ENCODE assay signal across 23 mouse cellular contexts in genomic region chr3:139947247-139947646, GRCm38 (mm10).
"Had no signal": no experiment of that assay in that cellular context is flagged by ENCODE, and none has a peak within 500 bp of the region (broad histone marks: within the 10 kb centered on the region; RNA-seq: fewer than 3 reads in every experiment).

No protein-coding gene starts in this region.

- H3K36me3 ChIP-seq: liver, embryonic 15.5 days; lung, embryonic 15.5 days; midbrain, embryonic 13.5 days; neural tube, embryonic 13.5 days; neural tube, embryonic 15.5 days had no signal

- H3K9me3 ChIP-seq: liver, embryonic 15.5 days; lung, embryonic 15.5 days; megakaryocyte, embryonic 14.5 days; midbrain, embryonic 13.5 days; neural tube, embryonic 13.5 days; neural tube, embryonic 15.5 days had no signal

- H3K27ac ChIP-seq: liver, embryonic 15.5 days; lung, embryonic 15.5 days; macrophage; midbrain, embryonic 13.5 days; neural tube, embryonic 13.5 days; neural tube, embryonic 15.5 days had no signal

- H3K4me3 ChIP-seq: liver, embryonic 15.5 days; lung, embryonic 15.5 days; megakaryocyte, embryonic 14.5 days; midbrain, embryonic 13.5 days; myocyte; neural tube, embryonic 13.5 days; neural tube, embryonic 15.5 days had no signal

- H3K4me2 ChIP-seq: liver, embryonic 15.5 days; lung, embryonic 15.5 days; midbrain, embryonic 11.5 days; midbrain, embryonic 13.5 days; neural tube, embryonic 13.5 days; neural tube, embryonic 15.5 days had no signal

- H3K27me3 ChIP-seq: liver, embryonic 15.5 days; lung, embryonic 15.5 days; megakaryocyte, embryonic 14.5 days; midbrain, embryonic 13.5 days; neural tube, embryonic 13.5 days; neural tube, embryonic 15.5 days had no signal

- ATAC-seq: liver, postnatal 0 days; lung, postnatal 0 days; midbrain, embryonic 13.5 days; midbrain, embryonic 16.5 days had no signal

- H3K4me1 ChIP-seq: liver, embryonic 15.5 days; lung, embryonic 15.5 days; megakaryocyte, embryonic 14.5 days; midbrain, embryonic 13.5 days; neural tube, embryonic 13.5 days; neural tube, embryonic 15.5 days had no signal

- DNase-seq: liver, postnatal 0 days; lung, adult 2 months; lung, postnatal 14 days; lung, postnatal 36 days; retina, postnatal 1 day; right cerebral cortex, adult 18-20 months; right cerebral cortex, postnatal 25 days; right cerebral cortex, postnatal 4 days; spleen, adult 18-20 months; thymus, adult 18-20 months; thymus, postnatal 14 days; thymus, postnatal 4 days had no signal

- H3K9ac ChIP-seq: liver, embryonic 15.5 days; liver, postnatal 0 days; lung, embryonic 15.5 days; midbrain, embryonic 13.5 days; neural tube, embryonic 13.5 days; neural tube, embryonic 15.5 days had no signal
